Mouse (Mus musculus) ovary, postnatal 14 days (tissue): ENCODE results near the gene Nudt17.
"Not testable (repeated sequence)": the region's sequence is repeated elsewhere in the genome, so short reads cannot be mapped to it uniquely, and the experiment has no call there.

Experiments used
- DNase-seq: peaks from one replicate; pipeline ENCODE4 v3.0.0; 2022; ENCODE audit warnings: low spot score

Gene Nudt17

GRCm38 (mm10) chr3:96704778-96705177 is 3.6 kb downstream of the Nudt17 start:
- no peak for DNase-seq

GRCm38 (mm10) chr3:96701003-96701402 is 7.4 kb downstream of the Nudt17 start:
- DNase-seq = no peak

- DNase-seq = no peak
Measured at GRCm38 (mm10) chr3:96700376-96700775, 8.0 kb downstream of the Nudt17 start.

GRCm38 (mm10) chr3:96698993-96699690 is 9.2 kb downstream of the Nudt17 start:
- no peak for DNase-seq

GRCm38 (mm10) chr3:96696766-96697732 is 11.3 kb downstream of the Nudt17 start:
- DNase-seq = peak; percentile 84

- DNase-seq = peak; percentile 78
Measured at GRCm38 (mm10) chr3:96696198-96696765, 12.1 kb downstream of the Nudt17 start, which contains the start of gene Pias3. TSS of gene Pias3 (plus strand) at chr3:96696384.

GRCm38 (mm10) chr3:96693579-96693978 is 14.8 kb downstream of the Nudt17 start:
- DNase-seq = no peak

- peak; percentile 46 for DNase-seq
Measured at GRCm38 (mm10) chr3:96692506-96692905, 15.9 kb downstream of the Nudt17 start.

- no peak for DNase-seq
Measured at GRCm38 (mm10) chr3:96690298-96690697, 18.1 kb downstream of the Nudt17 start.

GRCm38 (mm10) chr3:96688854-96689253 is 19.5 kb downstream of the Nudt17 start:
- DNase-seq = no peak

- not testable (repeated sequence) for DNase-seq
Measured at GRCm38 (mm10) chr3:96686057-96686456, 22.3 kb downstream of the Nudt17 start.

- no peak for DNase-seq
Measured at GRCm38 (mm10) chr3:96684822-96685156, 23.6 kb downstream of the Nudt17 start.

- DNase-seq = no peak
Measured at GRCm38 (mm10) chr3:96684151-96684821, 24.1 kb downstream of the Nudt17 start.

- no peak for DNase-seq
Measured at GRCm38 (mm10) chr3:96683496-96683895, 24.9 kb downstream of the Nudt17 start.

GRCm38 (mm10) chr3:96680269-96680956 is 27.9 kb downstream of the Nudt17 start:
- no peak for DNase-seq

- no peak for DNase-seq
Measured at GRCm38 (mm10) chr3:96679159-96679674, 29.1 kb downstream of the Nudt17 start.

GRCm38 (mm10) chr3:96678456-96678855 is 29.9 kb downstream of the Nudt17 start:
- no peak for DNase-seq

- no peak for DNase-seq
Measured at GRCm38 (mm10) chr3:96675690-96676089, 32.7 kb downstream of the Nudt17 start.

GRCm38 (mm10) chr3:96675171-96675570 is 33.2 kb downstream of the Nudt17 start:
- no peak for DNase-seq

- no peak for DNase-seq
Measured at GRCm38 (mm10) chr3:96674442-96674841, 33.9 kb downstream of the Nudt17 start.

GRCm38 (mm10) chr3:96673514-96673913 is 34.8 kb downstream of the Nudt17 start:
- no peak for DNase-seq
